Mouse (Mus musculus): ENCODE measurements around the gene Il5. TPM values are rescaled to one million over a fixed set of nuclear protein-coding genes. Genes with fewer than 3 reads are reported as not detected.

Il5 gene
- polyA plus RNA-seq, 1 experiment from 2014 or later, result not detected

GRCm38 (mm10) chr11:53691979-53692378 lies 28.6 kb upstream of the Il5 start:
- DNase-seq, result no peak
- H3K4me3 ChIP-seq (ENCODE audit: low read depth, low read length), result no peak overlapping the region
- H3K27me3 ChIP-seq (ENCODE audit: insufficient read depth, low read length), result no peaks in the 10 kb centered on the region
- peaks cover 27% of the 10 kb centered on the region; the same call in 1 of the 2 replicates for H3K36me3 ChIP-seq (replicated peaks; ENCODE audit: insufficient read depth, low read length)
- 82% methylated on average over 10 of the region's 10 CpGs for WGBS (ENCODE audit: insufficient replicate concordance)
- no peaks in the 10 kb centered on the region for H3K9me3 ChIP-seq (ENCODE audit: low read length)
- H3K27ac ChIP-seq (ENCODE audit: low read depth), result no peak overlapping the region
- TF ChIP-seq EP300 (IDR thresholded peaks at IDR 0.05; ENCODE audit: low read depth), result no peak
- no peak for TF ChIP-seq CTCF (IDR thresholded peaks at IDR 0.05; ENCODE audit: low read depth)
- H3K9ac ChIP-seq (replicated peaks), result no peak overlapping the region
- no peaks in the 10 kb centered on the region for H3K4me1 ChIP-seq (ENCODE audit: insufficient read depth)
- ATAC-seq, result no peak
- no peak overlapping the region for H3K4me2 ChIP-seq (ENCODE audit: low read depth, low read length)

- DNase-seq (no peak), ATAC-seq (no peak)
- H3K4me1 ChIP-seq (ENCODE audit: insufficient read depth), result no peaks in the 10 kb centered on the region
- H3K27ac ChIP-seq (ENCODE audit: low read depth), result no peak overlapping the region
- 82% methylated on average over 2 of the region's 2 CpGs for WGBS (ENCODE audit: insufficient replicate concordance)
- no peaks in the 10 kb centered on the region for H3K27me3 ChIP-seq (ENCODE audit: insufficient read depth, low read length)
- no peak overlapping the region for H3K4me3 ChIP-seq (ENCODE audit: low read depth, low read length)
- H3K9ac ChIP-seq (replicated peaks), result no peak overlapping the region
- peaks cover 39% of the 10 kb centered on the region; the same call in 1 of the 2 replicates for H3K36me3 ChIP-seq (replicated peaks; ENCODE audit: insufficient read depth, low read length)
- TF ChIP-seq CTCF (IDR thresholded peaks at IDR 0.05; ENCODE audit: low read depth) (no peak), EP300 (IDR thresholded peaks at IDR 0.05; ENCODE audit: low read depth) (no peak)
- no peak overlapping the region for H3K4me2 ChIP-seq (ENCODE audit: low read depth, low read length)
- H3K9me3 ChIP-seq (ENCODE audit: low read length), result no peaks in the 10 kb centered on the region
Observed at GRCm38 (mm10) chr11:53698521-53698920, 22.1 kb upstream of the Il5 start.

DNA sequence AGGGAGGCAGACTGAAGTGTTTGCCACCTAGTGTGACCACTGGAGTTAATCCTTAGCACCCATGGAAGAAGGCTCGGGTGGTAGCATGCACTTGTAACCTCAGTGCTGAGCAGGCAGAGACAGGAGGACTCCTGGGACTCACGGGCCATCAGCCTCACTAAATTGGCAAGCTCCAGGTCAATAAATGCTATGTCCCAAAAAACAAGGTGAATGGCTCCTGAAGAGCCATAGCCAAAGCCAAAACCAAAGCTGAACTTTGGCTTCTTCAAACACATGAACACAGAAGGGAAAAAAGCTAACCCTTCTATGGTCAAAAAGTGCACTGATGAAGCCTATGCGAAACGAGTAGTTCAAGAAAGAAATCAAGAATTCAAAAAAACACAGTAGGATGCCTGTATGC lies 21.2 kb upstream of the Il5 start:
- ATAC-seq, result no peak
- 83% methylated on average over 4 of the region's 4 CpGs for WGBS (ENCODE audit: insufficient replicate concordance)
- H3K27ac ChIP-seq (ENCODE audit: low read depth), result no peak overlapping the region

DNA sequence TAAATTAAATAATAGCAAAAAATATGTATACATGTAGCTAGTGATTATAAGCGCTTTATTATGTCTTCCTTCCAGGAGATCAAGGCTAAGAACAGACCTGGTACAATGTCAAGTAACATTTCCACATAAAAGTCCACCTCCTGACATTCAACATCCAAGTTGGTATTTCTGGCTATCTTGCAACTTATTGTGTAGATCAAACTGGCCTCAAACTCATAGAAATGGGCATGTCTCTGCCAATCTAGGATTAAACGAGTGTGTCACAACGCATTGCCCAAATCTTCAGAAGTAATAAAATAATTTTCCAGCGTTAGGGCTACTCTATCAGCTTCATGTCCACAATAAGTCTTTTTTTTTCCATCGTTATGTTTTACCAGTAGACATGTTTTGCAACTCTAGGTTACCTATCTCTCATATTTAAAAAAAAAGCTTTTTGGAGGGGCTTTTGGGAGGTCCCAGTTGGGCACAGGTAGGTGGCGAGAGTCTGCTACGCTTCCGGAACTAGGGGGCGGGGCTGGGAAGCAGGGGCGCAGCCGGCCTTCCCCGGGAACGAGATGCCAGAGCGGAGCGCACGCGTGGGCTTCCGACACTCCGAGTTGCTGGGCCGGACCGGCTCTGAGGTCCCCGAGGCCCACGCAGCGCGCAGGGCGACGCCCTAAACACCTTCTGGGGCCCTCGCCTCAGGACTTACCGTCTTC lies 14.2 kb upstream of the Il5 start:
- Histone ChIP-seq H3K4me1 (ENCODE audit: insufficient read depth) (peaks cover 7% of the 10 kb centered on the region; the same call in 1 of the 2 replicates), H3K9ac (replicated peaks) (peak overlapping the region; percentile 93), H3K27me3 (ENCODE audit: insufficient read depth, low read length) (no peaks in the 10 kb centered on the region), H3K36me3 (replicated peaks; ENCODE audit: insufficient read depth, low read length) (peaks cover 11% of the 10 kb centered on the region), H3K4me3 (ENCODE audit: low read depth, low read length) (peak overlapping the region; percentile 89), H3K9me3 (ENCODE audit: low read length) (no peaks in the 10 kb centered on the region), H3K27ac (ENCODE audit: low read depth) (peak overlapping the region; percentile 94), H3K4me2 (ENCODE audit: low read depth, low read length) (peak overlapping the region; percentile 99)
- 4% methylated on average over 29 of the region's 29 CpGs for WGBS (ENCODE audit: insufficient replicate concordance)
- TF ChIP-seq CTCF (IDR thresholded peaks at IDR 0.05; ENCODE audit: low read depth) (no peak), EP300 (IDR thresholded peaks at IDR 0.05; ENCODE audit: low read depth) (no peak)
- DNase-seq (peak; percentile 66), ATAC-seq (peak; percentile 77)

More for the DNA sequence above, 21.2 kb upstream of the Il5 start:
- DNase-seq, result no peak
- H3K4me3 ChIP-seq (ENCODE audit: low read depth, low read length), result no peak overlapping the region
- H3K4me2 ChIP-seq (ENCODE audit: low read depth, low read length), result no peak overlapping the region
- peaks cover 42% of the 10 kb centered on the region for H3K36me3 ChIP-seq (replicated peaks; ENCODE audit: insufficient read depth, low read length)
- TF ChIP-seq EP300 (IDR thresholded peaks at IDR 0.05; ENCODE audit: low read depth) (no peak), CTCF (IDR thresholded peaks at IDR 0.05; ENCODE audit: low read depth) (no peak)
- H3K9ac ChIP-seq (replicated peaks), result no peak overlapping the region
- H3K27me3 ChIP-seq (ENCODE audit: insufficient read depth, low read length), result no peaks in the 10 kb centered on the region
- no peaks in the 10 kb centered on the region for H3K9me3 ChIP-seq (ENCODE audit: low read length)
- no peaks in the 10 kb centered on the region for H3K4me1 ChIP-seq (ENCODE audit: insufficient read depth)

GRCm38 (mm10) chr11:53706934-53707717 lies 13.5 kb upstream of the Il5 start, which contains the start of gene Rad50:
Rad50 (minus strand) TSS chr11:53707319.
- peak; percentile 98 for ATAC-seq
- H3K27ac ChIP-seq (ENCODE audit: low read depth), result peak within 1 kb of the TSS; percentile 94
- H3K4me3 ChIP-seq (ENCODE audit: low read depth, low read length), result peak within 1 kb of the TSS; percentile 89
- peak within 1 kb of the TSS; percentile 99 for H3K4me2 ChIP-seq (ENCODE audit: low read depth, low read length)
- WGBS (ENCODE audit: insufficient replicate concordance), result 2% methylated on average over 55 of the region's 55 CpGs
- no peaks in the 10 kb centered on the region for H3K9me3 ChIP-seq (ENCODE audit: low read length)
- peaks cover 7% of the 10 kb centered on the region for H3K36me3 ChIP-seq (replicated peaks; ENCODE audit: insufficient read depth, low read length)
- H3K4me1 ChIP-seq (ENCODE audit: insufficient read depth), result peaks cover 7% of the 10 kb centered on the region; the same call in 1 of the 2 replicates
- no peaks in the 10 kb centered on the region for H3K27me3 ChIP-seq (ENCODE audit: insufficient read depth, low read length)
- DNase-seq, result peak; percentile 94
- peak within 1 kb of the TSS; percentile 93 for H3K9ac ChIP-seq (replicated peaks)
- no peak for TF ChIP-seq EP300 (IDR thresholded peaks at IDR 0.05; ENCODE audit: low read depth)
- no peak for TF ChIP-seq CTCF (IDR thresholded peaks at IDR 0.05; ENCODE audit: low read depth)

- ATAC-seq (no peak), DNase-seq (no peak)
- TF ChIP-seq EP300 (IDR thresholded peaks at IDR 0.05; ENCODE audit: low read depth) (no peak), CTCF (IDR thresholded peaks at IDR 0.05; ENCODE audit: low read depth) (no peak)
- Histone ChIP-seq H3K27me3 (ENCODE audit: insufficient read depth, low read length) (no peaks in the 10 kb centered on the region), H3K27ac (ENCODE audit: low read depth) (peak overlapping the region; percentile 94), H3K36me3 (replicated peaks; ENCODE audit: insufficient read depth, low read length) (peaks cover 7% of the 10 kb centered on the region), H3K9me3 (ENCODE audit: low read length) (no peaks in the 10 kb centered on the region), H3K9ac (replicated peaks) (no peak overlapping the region), H3K4me2 (ENCODE audit: low read depth, low read length) (peak overlapping the region; percentile 99), H3K4me1 (ENCODE audit: insufficient read depth) (peaks cover 7% of the 10 kb centered on the region; the same call in 1 of the 2 replicates), H3K4me3 (ENCODE audit: low read depth, low read length) (peak overlapping the region; percentile 89)
- 73% methylated on average over 3 of the region's 3 CpGs for WGBS (ENCODE audit: insufficient replicate concordance)
Observed at GRCm38 (mm10) chr11:53707718-53708009, 12.9 kb upstream of the Il5 start.

All from liver, postnatal 0 days (tissue).